Comparison of ENCODE assay signal across 17 mouse cellular contexts in the genomic region with DNA sequence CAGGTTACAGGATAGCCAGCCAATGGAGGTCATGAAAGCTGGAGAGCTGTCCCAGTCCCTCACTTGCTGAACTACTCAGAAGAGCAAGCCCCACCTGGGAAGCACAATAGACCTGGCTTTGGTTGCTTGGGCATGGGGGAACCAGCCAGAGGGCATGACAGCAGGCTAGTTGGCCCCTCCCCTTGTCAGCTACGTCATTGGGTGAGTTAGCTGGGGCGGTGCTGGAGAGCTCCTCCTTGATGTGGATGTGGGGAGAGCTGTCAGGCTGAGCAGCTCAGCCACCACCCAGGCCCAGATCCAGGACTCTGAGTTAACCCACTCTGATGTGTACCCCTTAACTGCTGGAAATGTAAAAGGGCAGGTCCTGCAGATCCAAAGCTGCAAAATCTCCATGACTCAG. TPM values are rescaled to one million over a fixed set of nuclear protein-coding genes. Genes with fewer than 3 reads are reported as not detected.
A peak's percentile ranks its signal among the peaks of the same experiment; 100 is the strongest.
DNase-seq lines count a peak whose midpoint lies in the region; ATAC-seq lines count a peak whose summit lies in the region.
"Had no signal": no experiment of that assay in that cellular context is flagged by ENCODE, and none has a peak within 500 bp of the region (broad histone marks: within the 10 kb centered on the region; RNA-seq: fewer than 3 reads in every experiment).

No protein-coding gene starts in this region.

- H3K9me3 ChIP-seq in liver, embryonic 11.5 days (ENCODE audit: control insufficient read depth, low read length) = no peaks in the 10 kb centered on the region
- no peaks in the 10 kb centered on the region for H3K9me3 ChIP-seq in forebrain, embryonic 15.5 days
- H3K9me3 ChIP-seq: intestine, embryonic 15.5 days; limb, embryonic 12.5 days; lung, embryonic 15.5 days; midbrain, embryonic 10.5 days had no signal

- H3K27me3 ChIP-seq in liver, embryonic 11.5 days (replicated peaks; ENCODE audit: control insufficient read depth, insufficient read depth, low read length) = no peaks in the 10 kb centered on the region
- no peaks in the 10 kb centered on the region for H3K27me3 ChIP-seq in splenic B cell, adult 2 months (ENCODE audit: control insufficient read depth, insufficient read depth, low read length, poor library complexity, severe bottlenecking)
- H3K27me3 ChIP-seq in forebrain, embryonic 15.5 days = no peaks in the 10 kb centered on the region
- H3K27me3 ChIP-seq: intestine, embryonic 15.5 days; limb, embryonic 12.5 days; lung, embryonic 15.5 days had no signal

- no peaks in the 10 kb centered on the region for H3K4me1 ChIP-seq in liver, embryonic 11.5 days (replicated peaks; ENCODE audit: control insufficient read depth, insufficient read depth, low read length)
- H3K4me1 ChIP-seq in forebrain, embryonic 15.5 days = no peaks in the 10 kb centered on the region
- H3K4me1 ChIP-seq: intestine, embryonic 15.5 days; limb, embryonic 12.5 days; lung, embryonic 15.5 days; midbrain, embryonic 10.5 days had no signal

- no peak overlapping the region for H3K9ac ChIP-seq in liver, embryonic 11.5 days (ENCODE audit: low read depth, low read length)
- no peak overlapping the region for H3K9ac ChIP-seq in forebrain, embryonic 15.5 days (replicated peaks)
- H3K9ac ChIP-seq: intestine, embryonic 15.5 days; limb, embryonic 12.5 days; lung, embryonic 15.5 days had no signal

- ATAC-seq in CD4-positive, CD25-positive, alpha-beta regulatory T cell, adult 4 months = no peak
- ATAC-seq in liver, embryonic 11.5 days (replicated peaks; ENCODE audit: low FRiP score) = peak; percentile 43
- no peak for ATAC-seq in forebrain, embryonic 15.5 days (replicated peaks)
- no peak for ATAC-seq in inflammation-experienced regulatory T-cells, adult 6 months
- ATAC-seq: intestine, embryonic 15.5 days had no signal

- H3K4me2 ChIP-seq in liver, embryonic 11.5 days = no peak overlapping the region
- H3K4me2 ChIP-seq in forebrain, embryonic 15.5 days (replicated peaks) = no peak overlapping the region
- H3K4me2 ChIP-seq: intestine, embryonic 15.5 days; limb, embryonic 12.5 days; lung, embryonic 15.5 days had no signal

- DNase-seq in CD4-positive, CD25-positive, alpha-beta regulatory T cell, adult 2 months (ENCODE audit: low read depth, low spot score) = peak; percentile 38
- peak; percentile 23 for DNase-seq in T-cell, adult 2 months (ENCODE audit: low spot score)
- no peak for DNase-seq in liver, embryonic 11.5 days (ENCODE audit: low spot score)
- peak; percentile 68 for DNase-seq in splenic B cell, adult 2 months (ENCODE audit: low read depth, low spot score)
- no peak for DNase-seq in kidney, postnatal 25 days
- DNase-seq: adrenal gland, postnatal 25 days; cerebellum, postnatal 36 days; layer of hippocampus, postnatal 36 days; right cerebral cortex, adult 18-20 months had no signal

- WGBS in liver, embryonic 11.5 days = 14% methylated on average over 2 of the region's 2 CpGs
- 10% methylated on average over 2 of the region's 2 CpGs for WGBS in forebrain, embryonic 15.5 days

- H3K36me3 ChIP-seq in liver, embryonic 11.5 days (ENCODE audit: control insufficient read depth, insufficient read depth, low read length) = no peaks in the 10 kb centered on the region
- peaks cover 3% of the 10 kb centered on the region for H3K36me3 ChIP-seq in splenic B cell, adult 2 months (ENCODE audit: control insufficient read depth, insufficient read depth, low read length, poor library complexity, severe bottlenecking)
- no peaks in the 10 kb centered on the region for H3K36me3 ChIP-seq in forebrain, embryonic 15.5 days
- H3K36me3 ChIP-seq: intestine, embryonic 15.5 days; limb, embryonic 12.5 days; lung, embryonic 15.5 days; midbrain, embryonic 10.5 days had no signal

- no peak overlapping the region for H3K27ac ChIP-seq in liver, embryonic 11.5 days (ENCODE audit: low read depth, low read length)
- H3K27ac ChIP-seq in forebrain, embryonic 15.5 days (replicated peaks) = no peak overlapping the region
- H3K27ac ChIP-seq: intestine, embryonic 15.5 days; kidney, postnatal 0 days; limb, embryonic 12.5 days; lung, embryonic 15.5 days; midbrain, embryonic 10.5 days had no signal

- no peak overlapping the region for H3K4me3 ChIP-seq in liver, embryonic 11.5 days (ENCODE audit: low read depth, low read length)
- no peak overlapping the region for H3K4me3 ChIP-seq in forebrain, embryonic 15.5 days
- H3K4me3 ChIP-seq: intestine, embryonic 15.5 days; limb, embryonic 12.5 days; lung, embryonic 15.5 days; midbrain, embryonic 10.5 days had no signal

RNA-seq across cellular contexts. Expression of gene Pik3ap1, which starts 24.4 kb away (rescaled TPM):
- polyA plus RNA-seq in CD4-positive, CD25-positive, alpha-beta regulatory T cell, adult 4 months (2017; shearing (Covaris generic)) = 1 to 10 TPM; 2.5 to 2.8 TPM
- polyA plus RNA-seq in liver, embryonic 11.5 days (2014; fragmentation: Nextera tagmentation; extraction: Ambion mirVana) = 5.4 and 5.6 TPM in 2 replicates
- polyA plus RNA-seq in forebrain, embryonic 15.5 days (2015; fragmentation: Nextera tagmentation; extraction: Ambion mirVana) = 1.4 and 1.6 TPM in 2 replicates
- polyA plus RNA-seq in inflammation-experienced regulatory T-cells, adult 6 months (2017; shearing (Covaris generic)) = 1 to 10 TPM; 2.5 to 5.5 (median 3.8) TPM

Comparison
In these comparisons a context has a peak if more than half of its experiments do, and no peak if none do; other contexts are left out.
1. DNase-seq: peak in CD4-positive, CD25-positive, alpha-beta regulatory T cell, adult 2 months (single experiment), T-cell, adult 2 months (single experiment) and splenic B cell, adult 2 months (single experiment); none in liver, embryonic 11.5 days (single experiment) and kidney, postnatal 25 days (0 of 2).